Mouse (Mus musculus): ENCODE data around the gene Iba57. TPM values are rescaled to one million over a fixed set of nuclear protein-coding genes. Genes with fewer than 3 reads are reported as not detected.

Iba57 gene
- total RNA-seq, 2 experiments from 2014 or later = 8.9 to 13.1 TPM

- intact Hi-C loops (cut with DNase I) = no loop called here
- DNase-seq = no peak
These were observed 13.4 kb upstream of the Iba57 start for GRCm38 (mm10) chr11:59176921-59177320.

GRCm38 (mm10) chr11:59176475-59176874, 12.9 kb upstream of the Iba57 start:
- no peak for DNase-seq
- intact Hi-C loops (cut with DNase I) = no loop called here

GRCm38 (mm10) chr11:59174189-59174838, 10.8 kb upstream of the Iba57 start:
- intact Hi-C loops (cut with DNase I) = no loop called here
- DNase-seq = no peak

DNA sequence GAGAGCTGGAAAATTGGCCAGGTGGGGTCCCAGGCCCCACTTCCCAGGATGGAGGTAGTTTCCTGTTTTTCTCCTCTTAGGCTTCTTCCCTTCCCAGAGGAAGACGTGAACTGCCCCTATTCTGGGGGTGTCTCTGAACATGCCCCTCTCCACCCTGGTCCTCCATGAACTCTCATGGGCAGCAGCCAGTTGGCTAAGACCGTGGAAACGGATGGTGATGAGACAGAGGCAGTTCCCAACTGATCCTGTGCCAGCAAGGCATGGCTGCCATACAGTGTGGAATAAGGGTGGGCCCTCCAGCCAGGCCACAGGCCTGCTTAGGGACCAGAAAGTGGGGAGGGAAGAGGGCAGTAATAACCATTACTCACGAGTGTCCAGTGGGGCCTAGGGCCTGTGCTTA, 7.0 kb upstream of the Iba57 start:
- intact Hi-C loops (cut with DNase I) = no loop called here
- DNase-seq = no peak

DNA sequence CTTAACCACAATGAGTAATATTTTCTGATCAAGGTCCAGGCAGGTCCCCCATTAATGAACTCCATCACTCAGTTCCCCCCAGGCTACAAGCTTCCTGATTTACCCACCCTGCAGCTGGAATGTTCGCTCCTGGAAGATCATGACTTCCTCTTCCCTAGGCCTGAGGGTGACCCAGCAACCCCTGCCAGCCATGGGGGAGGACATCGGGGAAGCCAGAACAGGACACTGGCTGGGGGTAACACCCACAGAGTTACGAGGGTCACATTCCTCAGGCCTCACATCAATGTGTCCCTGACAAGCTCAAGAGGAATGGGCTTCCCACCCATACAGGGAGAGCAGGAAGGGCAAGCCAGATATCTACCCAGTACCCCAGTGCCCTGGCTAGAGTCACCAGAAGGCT, 6.3 kb upstream of the Iba57 start:
- intact Hi-C loops (cut with DNase I) = no loop called here
- no peak for DNase-seq

DNA sequence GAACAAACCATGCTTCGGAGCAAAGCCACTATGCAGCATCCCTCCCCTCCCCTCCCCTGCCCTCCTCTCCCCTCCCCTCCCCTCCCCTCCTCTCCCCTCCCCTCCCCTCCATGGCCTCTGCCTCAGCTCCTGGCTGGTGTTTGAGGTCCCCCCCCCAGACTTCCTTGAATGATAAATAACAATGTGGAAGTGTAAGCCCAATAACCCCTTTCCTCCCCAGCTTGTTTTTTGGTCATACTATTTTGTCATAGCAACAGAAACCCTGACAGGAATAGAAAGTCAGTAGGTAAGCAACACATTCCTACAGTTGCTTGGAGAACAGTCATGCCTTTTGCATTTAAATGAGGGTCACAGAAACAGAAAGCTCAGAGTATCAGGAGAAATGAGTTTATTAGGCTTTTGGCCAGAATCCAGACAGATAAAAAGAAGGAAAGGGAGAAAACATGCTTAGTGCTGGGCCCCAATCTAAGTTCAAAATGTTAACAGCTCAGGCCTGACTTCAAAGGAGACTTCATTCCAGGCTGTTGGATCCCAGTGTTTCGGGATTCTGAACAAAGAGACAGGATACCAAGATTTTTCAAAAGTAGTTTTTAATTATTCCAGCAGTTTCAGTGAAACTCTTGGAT, 2.2 kb upstream of the Iba57 start:
- DNase-seq = no peak
- intact Hi-C loops (cut with DNase I) = no loop called here

- intact Hi-C loops (cut with DNase I) = no loop called here
- DNase-seq = no peak
These were observed 845 bp upstream of the Iba57 start for GRCm38 (mm10) chr11:59164384-59164783.

DNA sequence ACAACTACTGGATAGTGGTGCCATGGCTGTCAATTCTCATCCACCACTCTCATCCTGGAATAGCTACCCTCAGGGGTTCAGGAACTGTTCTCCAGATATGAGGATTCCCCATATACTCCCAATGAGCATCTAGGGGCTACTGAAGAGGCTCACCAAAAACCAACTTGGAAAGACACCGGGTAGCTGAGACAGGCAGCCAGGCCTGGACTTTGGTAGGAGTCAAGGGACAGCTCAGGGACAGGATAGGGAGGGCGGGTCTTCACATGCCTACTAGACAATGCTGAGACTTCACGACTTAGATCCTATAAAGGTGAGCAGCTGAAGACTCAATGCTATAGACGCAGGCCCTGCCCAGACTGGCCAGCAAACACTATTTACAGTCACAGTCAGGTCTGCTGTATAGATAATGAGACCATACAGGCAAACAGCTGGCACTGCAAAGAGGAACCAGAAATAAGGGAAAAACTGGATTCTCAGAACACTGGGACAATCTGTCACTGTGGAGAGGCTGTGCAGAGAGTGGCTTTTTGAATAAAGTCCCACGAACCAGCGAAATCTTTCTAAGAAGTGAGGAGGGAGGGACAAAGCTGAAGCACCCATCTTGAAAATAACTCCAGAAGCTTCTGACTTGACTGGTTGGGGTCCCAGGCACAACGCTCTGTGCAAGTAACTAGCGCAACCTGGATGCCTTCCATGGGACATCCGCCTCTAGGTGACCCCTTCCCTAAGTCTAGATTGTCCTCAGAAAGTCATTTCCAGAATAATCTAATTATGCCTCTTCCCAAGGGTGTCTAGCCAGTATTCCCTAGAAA, 890 bp downstream of the Iba57 start:
- no peak for DNase-seq
- intact Hi-C loops (cut with DNase I) = no loop called here

DNA sequence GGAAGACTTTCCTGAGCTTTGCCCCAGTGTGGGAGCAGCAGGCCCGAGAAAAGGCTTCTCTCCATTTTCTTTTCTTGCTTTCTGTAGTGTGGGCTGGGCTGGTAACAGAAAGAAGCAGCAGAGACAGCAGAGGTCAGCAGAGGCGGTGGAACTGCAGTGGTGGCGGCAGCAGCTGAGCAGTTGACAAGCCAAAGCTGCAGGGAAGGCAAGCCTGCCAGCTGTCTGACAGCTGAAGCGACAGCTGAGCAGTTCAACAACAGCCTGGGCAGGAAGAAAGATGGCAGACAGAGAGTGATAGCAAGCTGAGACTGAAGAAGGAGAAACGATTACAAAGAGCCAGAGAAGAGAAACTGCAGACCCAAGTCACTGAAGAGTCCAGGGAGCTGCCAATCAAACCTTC, 2.1 kb downstream of the Iba57 start:
- no peak for DNase-seq
- intact Hi-C loops (cut with DNase I) = no loop called here

GRCm38 (mm10) chr11:59159558-59159957, 4.0 kb downstream of the Iba57 start:
- no peak for DNase-seq
- intact Hi-C loops (cut with DNase I) = no loop called here

- intact Hi-C loops (cut with DNase I) = no loop called here
- no peak for DNase-seq
These were observed 4.4 kb downstream of the Iba57 start for GRCm38 (mm10) chr11:59159099-59159498.

DNA sequence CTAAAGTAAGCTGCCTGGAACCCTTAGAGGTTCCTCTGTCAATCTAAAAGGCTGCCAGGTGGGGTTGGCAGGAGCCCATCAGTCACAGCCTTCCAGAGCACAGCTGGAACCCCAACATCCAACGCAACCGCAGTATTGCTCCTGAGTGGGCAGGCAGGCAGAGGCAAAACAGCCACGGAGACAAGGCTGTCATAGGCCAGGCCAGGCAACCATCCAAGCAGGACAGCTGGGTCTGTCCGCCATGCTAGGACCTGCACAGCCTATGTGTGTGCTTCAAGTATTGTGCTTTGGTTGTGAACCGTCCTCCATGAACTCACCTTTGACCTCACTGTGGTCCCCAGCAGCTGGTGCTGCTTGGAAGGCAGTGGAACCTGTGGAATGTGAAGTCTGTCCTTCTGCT, 7.6 kb downstream of the Iba57 start:
- no peak for DNase-seq
- intact Hi-C loops (cut with DNase I) = no loop called here

- intact Hi-C loops (cut with DNase I) = no loop called here
- DNase-seq = no peak
These were observed 9.3 kb downstream of the Iba57 start for GRCm38 (mm10) chr11:59154220-59154619.

DNA sequence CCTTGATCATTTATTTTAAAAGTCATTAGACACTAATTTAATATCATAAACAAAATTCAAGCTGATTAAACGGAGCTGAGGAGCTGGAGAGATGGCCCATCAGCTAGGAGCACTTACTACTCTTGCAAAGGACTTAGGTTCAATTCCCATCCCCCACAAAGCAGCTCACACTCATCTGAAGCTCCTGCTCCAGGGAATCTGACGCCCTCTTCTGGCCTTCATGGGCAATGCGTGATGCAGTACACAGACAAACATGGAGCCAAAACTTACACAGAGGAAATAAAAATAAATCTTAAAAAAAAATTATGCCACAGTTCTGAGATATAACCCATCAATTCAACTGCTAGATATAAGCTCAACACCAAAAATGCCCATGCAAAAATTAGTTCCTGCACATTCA, 11.8 kb downstream of the Iba57 start:
- intact Hi-C loops (cut with DNase I) = no loop called here
- DNase-seq = no peak

- DNase-seq = no peak
- intact Hi-C loops (cut with DNase I) = no loop called here
These were observed 14.2 kb downstream of the Iba57 start for GRCm38 (mm10) chr11:59149302-59149701.

- no peak for DNase-seq
- intact Hi-C loops (cut with DNase I) = no loop called here
These were observed 20.6 kb downstream of the Iba57 start for GRCm38 (mm10) chr11:59142962-59143361.

GRCm38 (mm10) chr11:59141772-59142370, 21.7 kb downstream of the Iba57 start:
- intact Hi-C loops (cut with DNase I) = no loop called here
- DNase-seq = no peak

GRCm38 (mm10) chr11:59138537-59139486, 24.7 kb downstream of the Iba57 start:
- intact Hi-C loops (cut with DNase I) = no loop called here
- DNase-seq = no peak

- DNase-seq = no peak
- intact Hi-C loops (cut with DNase I) = no loop called here
These were observed 26.4 kb downstream of the Iba57 start for GRCm38 (mm10) chr11:59136994-59137706.
